Mouse (Mus musculus) cerebellum, postnatal 14 days (tissue): ENCODE measurements around the gene Ppm1h.
"Not testable (repeated sequence)": the region's sequence is repeated elsewhere in the genome, so short reads cannot be mapped to it uniquely, and the experiment has no call there.

Experiments used
- DNase-seq, 2 experiments: peaks; one replicate each; pipeline ENCODE4 v3.0.0; 2021; ENCODE audit warnings: mixed read lengths in 2 of 2

Gene Ppm1h

GRCm38 (mm10) chr10:122939546-122939945, 261.0 kb downstream of the Ppm1h start:
- no peak for DNase-seq

DNA sequence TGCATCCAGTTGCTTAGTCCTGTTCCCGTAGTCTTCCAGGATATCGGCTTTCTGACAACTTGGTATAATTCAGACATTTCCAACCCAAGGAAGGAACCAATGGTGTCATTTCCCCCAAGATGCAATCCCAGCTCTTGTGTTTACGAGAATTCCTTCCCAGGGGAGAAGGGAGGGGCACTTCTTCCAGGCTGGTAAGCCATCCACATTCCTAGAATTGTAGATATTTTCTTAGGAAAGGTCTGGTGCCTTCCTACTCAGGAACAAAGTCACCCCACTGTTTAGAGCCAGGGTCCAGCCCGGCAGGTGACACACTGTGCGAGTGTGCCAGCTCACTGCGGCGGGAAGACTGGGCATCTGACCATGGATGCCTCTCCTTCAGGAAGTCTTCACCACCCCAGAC, 264.2 kb downstream of the Ppm1h start:
- DNase-seq = no peak

- no peak for DNase-seq
Observed at GRCm38 (mm10) chr10:122943824-122944223, 265.3 kb downstream of the Ppm1h start.

GRCm38 (mm10) chr10:122944888-122945287, 266.3 kb downstream of the Ppm1h start:
- DNase-seq = no peak

- DNase-seq = no peak
Observed at GRCm38 (mm10) chr10:122950966-122951365, 272.4 kb downstream of the Ppm1h start.

DNA sequence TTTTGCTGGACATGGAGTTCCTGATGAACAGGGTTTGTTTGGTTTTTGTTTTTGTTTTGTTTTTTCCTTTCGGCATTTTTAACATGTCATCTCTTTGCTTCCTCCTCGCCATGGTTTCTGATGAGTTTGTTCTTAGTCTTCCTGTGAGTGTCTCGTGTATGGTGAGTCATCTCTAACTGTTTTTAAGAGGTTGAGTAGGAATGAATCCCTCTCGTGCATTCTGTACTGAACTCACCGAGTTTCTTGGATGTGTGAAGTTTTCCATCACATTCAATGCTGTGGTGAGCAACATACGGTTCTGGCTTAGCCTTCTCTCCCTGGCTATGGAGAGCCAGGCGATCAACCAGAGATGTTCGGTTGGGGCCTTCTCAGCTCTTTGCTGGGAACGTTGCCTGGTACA, 275.0 kb downstream of the Ppm1h start:
- no peak for DNase-seq

GRCm38 (mm10) chr10:122957918-122958317, 279.4 kb downstream of the Ppm1h start:
- no peak for DNase-seq

DNA sequence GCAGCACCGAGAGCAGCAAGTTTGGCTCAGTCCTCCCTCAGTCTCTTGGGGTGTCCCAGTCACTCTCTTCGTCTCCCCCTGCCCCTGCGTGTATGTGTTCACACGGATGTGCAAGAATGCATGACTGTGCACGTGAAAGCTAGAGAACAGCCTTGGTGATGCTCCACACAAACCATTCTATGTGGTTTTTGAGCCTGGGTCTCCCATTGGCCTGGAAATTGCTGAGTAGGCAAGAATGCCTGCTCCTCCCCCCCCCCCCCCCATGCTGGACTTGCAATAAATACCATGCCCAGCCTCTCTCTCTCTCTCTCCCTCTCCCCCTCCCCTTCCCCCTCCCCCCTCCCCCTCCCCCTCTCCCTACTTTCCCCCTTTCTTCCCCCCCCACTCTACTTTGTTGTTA, 280.1 kb downstream of the Ppm1h start:
- DNase-seq = no peak

DNA sequence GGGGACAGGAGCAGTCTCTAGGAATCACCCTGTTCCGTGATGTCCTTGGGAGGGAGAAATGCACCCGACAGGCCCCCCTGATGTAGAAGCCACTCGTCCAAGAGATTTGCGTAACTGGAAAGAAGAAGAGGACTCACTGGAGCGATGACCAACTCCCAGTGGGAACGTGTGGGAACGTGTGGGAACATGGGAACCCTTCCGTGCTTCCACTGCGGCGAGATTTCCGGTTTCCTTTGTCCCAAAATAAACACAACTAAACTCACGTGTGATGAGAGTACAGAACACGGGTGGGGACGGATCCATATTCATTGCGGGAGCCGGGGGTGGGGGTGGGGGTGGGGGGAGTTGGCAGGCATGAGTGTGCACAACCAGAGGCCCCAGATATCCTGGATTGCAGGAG, 281.7 kb downstream of the Ppm1h start:
- no peak for DNase-seq

- no peak for DNase-seq
Observed at GRCm38 (mm10) chr10:122960738-122961137, 282.2 kb downstream of the Ppm1h start.

- no peak for DNase-seq
Observed at GRCm38 (mm10) chr10:122961494-122961893, 282.9 kb downstream of the Ppm1h start.

GRCm38 (mm10) chr10:122962651-122963050, 284.1 kb downstream of the Ppm1h start:
- DNase-seq = no peak

GRCm38 (mm10) chr10:122963463-122964240, 285.1 kb downstream of the Ppm1h start:
- DNase-seq = peak; percentile 35 to 39

DNA sequence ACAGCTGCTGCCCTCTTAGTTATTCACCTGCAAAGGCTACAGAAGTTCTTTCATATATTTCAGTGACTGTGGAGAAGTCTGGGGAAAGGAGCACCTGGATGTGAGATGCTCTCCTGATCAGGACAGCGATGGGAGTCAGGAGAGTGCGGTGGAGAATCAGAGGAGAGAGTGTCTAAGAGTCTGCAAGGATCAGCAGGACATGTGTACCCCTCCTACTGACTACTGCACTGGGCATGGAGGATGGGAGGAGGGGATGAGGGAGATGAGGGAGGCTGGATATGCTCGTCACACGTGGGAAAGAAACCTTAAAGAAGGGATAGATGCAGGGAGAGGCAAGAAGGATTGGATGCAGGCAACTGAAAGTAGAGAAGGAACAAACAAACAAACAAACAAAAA, 285.7 kb downstream of the Ppm1h start:
- DNase-seq = no peak

- not testable (repeated sequence) for DNase-seq
Observed at GRCm38 (mm10) chr10:122965650-122966049, 287.1 kb downstream of the Ppm1h start.

- DNase-seq = no peak
Observed at GRCm38 (mm10) chr10:122966421-122966820, 287.9 kb downstream of the Ppm1h start.

GRCm38 (mm10) chr10:122970188-122970587, 291.6 kb downstream of the Ppm1h start:
- no peak for DNase-seq

DNA sequence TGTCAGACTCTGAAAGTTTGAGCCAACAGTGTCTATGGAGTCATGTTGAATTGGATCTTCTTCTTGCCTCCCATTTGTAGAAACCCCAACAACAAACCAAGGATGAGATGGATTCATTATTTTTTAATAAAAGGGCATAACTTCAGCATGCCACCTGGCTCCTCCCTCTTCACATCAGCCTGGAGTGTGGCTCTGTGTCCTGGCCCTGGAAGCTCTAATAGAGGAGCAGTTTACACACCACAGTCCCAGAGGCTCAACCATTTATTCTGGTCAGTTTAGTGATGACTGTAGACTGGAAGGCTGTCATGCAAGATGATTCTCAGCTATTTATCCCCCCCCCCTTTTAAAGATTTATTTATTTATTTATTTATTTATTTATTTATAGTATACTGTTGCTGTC, 294.7 kb downstream of the Ppm1h start:
- no peak for DNase-seq

GRCm38 (mm10) chr10:122976038-122976437, 297.5 kb downstream of the Ppm1h start:
- no peak for DNase-seq

DNA sequence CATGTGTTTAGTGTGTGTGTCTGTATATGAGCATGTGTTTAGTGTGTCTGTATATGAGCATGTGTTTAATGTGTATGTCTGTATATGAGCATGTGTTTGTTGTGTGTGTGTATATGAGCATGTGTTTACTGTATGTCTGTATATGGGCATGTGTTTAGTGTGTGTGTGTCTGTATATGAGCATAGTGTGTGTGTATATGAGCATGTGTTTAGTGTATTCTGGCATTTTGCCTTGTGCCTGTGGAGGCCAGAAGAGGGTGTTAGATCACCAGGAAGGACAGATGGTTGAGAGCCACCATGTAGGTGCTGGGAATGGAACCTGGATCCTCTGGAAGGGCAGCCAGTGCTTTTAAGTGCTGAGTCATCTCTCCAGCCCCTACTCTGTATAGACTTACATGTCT, 300.8 kb downstream of the Ppm1h start:
- no peak for DNase-seq

- no peak for DNase-seq
Observed at GRCm38 (mm10) chr10:122980123-122980522, 301.6 kb downstream of the Ppm1h start.

DNA sequence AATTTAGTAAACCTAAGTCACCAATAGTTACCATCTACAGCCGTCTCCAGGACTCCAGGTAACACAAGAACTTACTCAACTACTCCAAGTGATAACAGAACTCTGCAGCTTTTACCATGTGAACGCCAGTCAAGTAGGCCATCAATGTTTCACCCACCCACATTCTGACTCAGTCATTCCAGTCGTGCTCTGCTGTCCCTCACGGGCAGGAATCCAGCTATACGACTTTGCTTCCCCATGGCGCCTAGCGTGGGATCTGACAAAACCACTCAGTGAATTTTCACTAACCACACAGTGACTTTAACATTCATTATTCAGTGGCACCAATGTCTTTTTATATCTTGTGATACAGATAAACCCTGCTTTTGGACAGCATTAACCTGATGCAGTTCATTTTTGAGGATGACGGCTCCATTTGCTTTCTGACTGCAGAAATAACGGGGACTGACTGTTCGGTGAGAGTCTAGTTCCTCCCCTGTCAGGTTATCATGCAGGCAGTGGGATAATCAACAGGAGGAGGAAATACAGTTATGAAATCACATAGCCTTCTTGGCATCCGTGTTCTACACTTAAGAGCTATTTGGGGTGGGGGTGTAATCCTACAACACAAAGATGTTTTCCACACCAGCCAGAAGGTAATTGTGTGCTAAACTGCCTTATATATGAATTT, 304.5 kb downstream of the Ppm1h start:
- peak; percentile 26 to 41 for DNase-seq

DNA sequence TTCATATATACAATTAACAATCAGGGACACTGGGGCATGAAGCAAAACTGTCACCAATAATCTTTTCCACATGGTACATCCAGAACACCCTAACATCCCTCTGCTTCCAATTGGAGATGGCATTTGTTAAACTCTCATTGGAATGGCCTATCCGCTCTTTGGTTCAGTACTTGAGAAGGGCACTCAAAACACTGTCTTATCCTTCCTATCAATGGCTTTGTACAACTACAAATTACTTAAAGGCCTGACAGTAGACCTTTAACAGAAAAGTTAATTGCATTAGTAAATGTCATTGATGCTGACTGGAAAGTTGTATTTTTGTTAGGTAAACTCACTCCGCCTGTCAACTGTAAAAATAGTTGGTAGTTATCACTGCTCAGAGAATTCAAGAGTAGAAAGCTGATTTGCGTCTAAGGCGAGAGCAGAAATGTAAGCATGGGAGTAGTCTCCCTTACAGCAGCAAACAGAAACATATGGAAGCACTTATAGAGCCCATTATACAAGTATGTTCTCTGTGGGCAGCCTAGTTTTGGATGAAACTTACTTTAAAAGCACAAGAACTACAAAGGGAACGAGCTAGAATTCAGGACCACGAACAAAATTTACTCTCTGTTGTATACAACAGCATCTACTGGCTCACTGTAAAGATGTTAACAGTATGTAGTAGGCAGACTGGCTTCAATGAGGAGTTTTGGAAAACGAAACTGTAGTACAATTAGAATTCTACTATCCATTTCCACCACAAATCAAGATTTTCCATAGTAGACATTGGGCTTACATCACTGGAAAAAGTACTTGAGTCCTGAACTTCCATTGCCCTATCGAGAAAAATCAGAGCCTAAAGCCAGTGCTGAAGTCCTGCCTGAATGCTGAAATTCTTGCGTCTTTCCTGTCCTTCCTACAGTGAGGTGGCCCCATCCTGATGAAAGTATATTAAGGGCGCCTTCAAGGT, 305.3 kb downstream of the Ppm1h start:
- DNase-seq = peak in 1 of 2 experiments; percentile 26
